In the genomic region with DNA sequence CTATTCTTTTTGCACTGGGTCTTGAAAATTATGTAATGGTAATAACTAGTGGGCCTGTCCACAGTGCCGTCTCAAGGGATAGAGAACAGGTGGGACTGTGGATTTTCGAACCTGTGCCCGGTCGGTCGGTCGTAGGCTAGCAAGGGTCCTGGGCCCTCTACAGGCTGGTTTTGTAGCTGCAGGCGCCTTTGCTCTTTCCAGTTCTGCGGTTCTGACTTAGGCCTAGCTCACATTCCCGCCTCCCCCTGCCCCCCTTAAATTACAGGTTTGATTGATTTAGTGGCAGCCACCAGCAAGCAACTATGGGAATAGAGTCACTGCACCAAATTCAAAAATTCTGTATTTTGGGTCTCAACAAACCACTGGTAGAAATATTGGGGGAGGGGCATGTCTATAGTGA, we compare ENCODE assay signal across 8 mouse cellular contexts. TPM values are rescaled to one million over a fixed set of nuclear protein-coding genes. Genes with fewer than 3 reads are reported as not detected.
DNase-seq lines count a peak whose midpoint lies in the region; ATAC-seq and TF ChIP-seq lines count a peak whose summit lies in the region.

No protein-coding gene starts in this region.

- H3K27ac ChIP-seq in forebrain, embryonic 13.5 days = no peak overlapping the region
- H3K27ac ChIP-seq in hindbrain, postnatal 0 days = peak overlapping the region; percentile 83
- H3K27ac ChIP-seq in limb, embryonic 11.5 days (replicated peaks; ENCODE audit: low read depth, low read length) = no peak overlapping the region
- H3K27ac ChIP-seq in stomach, embryonic 15.5 days = no peak overlapping the region

- peak; percentile 55 to 64 for DNase-seq in right cerebral cortex, adult 2 months (ENCODE audit: low spot score in 2 of 2)
- no peak for DNase-seq in right cerebral cortex, postnatal 36 days (ENCODE audit: low spot score in 2 of 2)
- peak; percentile 42 for DNase-seq in brain, embryonic 14.5 days (ENCODE audit: low read depth)
- peak; percentile 70 for DNase-seq in hindbrain, postnatal 0 days (ENCODE audit: low spot score)
- peak; percentile 62 for DNase-seq in limb, embryonic 11.5 days (ENCODE audit: low spot score)
- peak; percentile 45 for DNase-seq in mesoderm, embryonic 11.5 days (ENCODE audit: low read depth, low spot score)

- peaks cover 15% of the 10 kb centered on the region; the same call in 1 of the 2 replicates for H3K4me1 ChIP-seq in forebrain, embryonic 13.5 days
- H3K4me1 ChIP-seq in hindbrain, postnatal 0 days (ENCODE audit: insufficient read depth, low read length) = peaks cover 11% of the 10 kb centered on the region; the same call in 1 of the 2 replicates
- peaks cover 7% of the 10 kb centered on the region for H3K4me1 ChIP-seq in limb, embryonic 11.5 days (ENCODE audit: control insufficient read depth, insufficient read depth, low read length)
- H3K4me1 ChIP-seq in stomach, embryonic 15.5 days = peaks cover 17% of the 10 kb centered on the region

- peaks cover 48% of the 10 kb centered on the region for H3K27me3 ChIP-seq in forebrain, embryonic 13.5 days
- H3K27me3 ChIP-seq in hindbrain, postnatal 0 days (ENCODE audit: insufficient read depth, low read length) = no peaks in the 10 kb centered on the region
- H3K27me3 ChIP-seq in limb, embryonic 11.5 days (ENCODE audit: control insufficient read depth, insufficient read depth, low read length) = peaks cover 33% of the 10 kb centered on the region
- peaks cover 12% of the 10 kb centered on the region; the same call in 1 of the 2 replicates for H3K27me3 ChIP-seq in stomach, embryonic 15.5 days (replicated peaks)

- H3K9me3 ChIP-seq in forebrain, embryonic 13.5 days (replicated peaks) = no peaks in the 10 kb centered on the region
- no peaks in the 10 kb centered on the region for H3K9me3 ChIP-seq in hindbrain, postnatal 0 days (ENCODE audit: low read length)
- no peaks in the 10 kb centered on the region for H3K9me3 ChIP-seq in limb, embryonic 11.5 days (ENCODE audit: control insufficient read depth, low read length)
- H3K9me3 ChIP-seq in stomach, embryonic 15.5 days = no peaks in the 10 kb centered on the region

- peak overlapping the region; percentile 70 for H3K4me3 ChIP-seq in forebrain, embryonic 13.5 days
- peak overlapping the region; percentile 67 for H3K4me3 ChIP-seq in hindbrain, postnatal 0 days (ENCODE audit: low read length)
- peak overlapping the region; percentile 63; the same call in 1 of the 2 replicates for H3K4me3 ChIP-seq in limb, embryonic 11.5 days (ENCODE audit: low read depth, low read length)
- H3K4me3 ChIP-seq in stomach, embryonic 15.5 days (replicated peaks) = peak overlapping the region; percentile 67

- ATAC-seq in forebrain, embryonic 13.5 days = peak; percentile 54
- peak; percentile 57 for ATAC-seq in hindbrain, postnatal 0 days
- peak; percentile 35; the same call in 1 of the 2 replicates for ATAC-seq in limb, embryonic 11.5 days (ENCODE audit: insufficient number of reproducible peaks, low FRiP score, low TSS enrichment, low read depth)
- peak; percentile 25; the same call in 1 of the 2 replicates for ATAC-seq in stomach, embryonic 15.5 days (ENCODE audit: insufficient read depth, low FRiP score, low read depth)

- H3K4me2 ChIP-seq in forebrain, embryonic 13.5 days = peak overlapping the region; percentile 98
- H3K4me2 ChIP-seq in hindbrain, postnatal 0 days (ENCODE audit: low read depth, low read length) = peak overlapping the region; percentile 96
- peak overlapping the region; percentile 94 for H3K4me2 ChIP-seq in limb, embryonic 11.5 days (ENCODE audit: low read depth, severe bottlenecking)
- peak overlapping the region; percentile 98 for H3K4me2 ChIP-seq in stomach, embryonic 15.5 days

- no peaks in the 10 kb centered on the region for H3K36me3 ChIP-seq in forebrain, embryonic 13.5 days (ENCODE audit: poor library complexity, severe bottlenecking)
- H3K36me3 ChIP-seq in hindbrain, postnatal 0 days (ENCODE audit: insufficient read depth, low read length) = no peaks in the 10 kb centered on the region
- no peaks in the 10 kb centered on the region for H3K36me3 ChIP-seq in limb, embryonic 11.5 days (ENCODE audit: control insufficient read depth, insufficient read depth, low read length)
- no peaks in the 10 kb centered on the region for H3K36me3 ChIP-seq in stomach, embryonic 15.5 days

- H3K9ac ChIP-seq in forebrain, embryonic 13.5 days = no peak overlapping the region
- H3K9ac ChIP-seq in hindbrain, postnatal 0 days (replicated peaks; ENCODE audit: low read length) = peak overlapping the region; percentile 92
- H3K9ac ChIP-seq in limb, embryonic 11.5 days (ENCODE audit: low read length) = no peak overlapping the region
- no peak overlapping the region for H3K9ac ChIP-seq in stomach, embryonic 15.5 days

- WGBS in forebrain, embryonic 13.5 days = 8% methylated on average over 9 of the region's 9 CpGs
- WGBS in hindbrain, postnatal 0 days = 6% methylated on average over 9 of the region's 9 CpGs
- 3% methylated on average over 9 of the region's 9 CpGs for WGBS in limb, embryonic 11.5 days
- WGBS in stomach, embryonic 15.5 days = 8% methylated on average over 9 of the region's 9 CpGs

- no peak for TF ChIP-seq POLR2A in brain, embryonic 14.5 days (IDR thresholded peaks at IDR 0.05; ENCODE audit: borderline replicate concordance, extremely low read depth, insufficient read depth, insufficient read length, poor library complexity, severe bottlenecking)

- TF ChIP-seq CTCF in brain, embryonic 14.5 days (IDR thresholded peaks at IDR 0.05; ENCODE audit: borderline replicate concordance, extremely low read depth, insufficient read depth, insufficient read length) = peak; percentile 65
- peak; percentile 67 for TF ChIP-seq CTCF in hindbrain, postnatal 0 days (IDR thresholded peaks at IDR 0.05; ENCODE audit: low read depth)

RNA-seq across cellular contexts. Expression of a gene that starts 0.9 kb away (rescaled TPM):
- polyA plus RNA-seq in brain, embryonic 14.5 days (2012; rRNA removed) = 1.9 and 3.3 TPM in 2 replicates
- 0.98 and 1.1 TPM in 2 replicates for polyA plus RNA-seq in forebrain, embryonic 13.5 days (2015; fragmentation: Nextera tagmentation; extraction: Ambion mirVana)
- total RNA-seq in hindbrain, postnatal 0 days (2014; rRNA removed) = 12.9 and 41.5 TPM in 2 replicates
- polyA plus RNA-seq in hindbrain, postnatal 0 days (2015; fragmentation: Nextera tagmentation; extraction: Ambion mirVana) = 8.1 and 8.3 TPM in 2 replicates
- polyA plus RNA-seq in limb, embryonic 11.5 days (2014; fragmentation: Nextera tagmentation; extraction: Ambion mirVana) = 1.2 and 1.4 TPM in 2 replicates
- 4.5 and 5.7 TPM in 2 replicates for polyA plus RNA-seq in stomach, embryonic 15.5 days (2015; fragmentation: Nextera tagmentation; extraction: Ambion mirVana)

RNA-seq across cellular contexts. Expression of a gene that starts 33.5 kb away (rescaled TPM):
- 1.2 and 1.8 TPM in 2 replicates for polyA plus RNA-seq in brain, embryonic 14.5 days (2012; rRNA removed)
- 0.21 and 0.39 TPM in 2 replicates for polyA plus RNA-seq in forebrain, embryonic 13.5 days (2015; fragmentation: Nextera tagmentation; extraction: Ambion mirVana)
- total RNA-seq in hindbrain, postnatal 0 days (2014; rRNA removed) = 0.75 and 1.5 TPM in 2 replicates
- 1.2 TPM in 2 replicates for polyA plus RNA-seq in hindbrain, postnatal 0 days (2015; fragmentation: Nextera tagmentation; extraction: Ambion mirVana)
- polyA plus RNA-seq in limb, embryonic 11.5 days (2014; fragmentation: Nextera tagmentation; extraction: Ambion mirVana) = 1.0 and 1.5 TPM in 2 replicates
- 6.4 and 7.1 TPM in 2 replicates for polyA plus RNA-seq in stomach, embryonic 15.5 days (2015; fragmentation: Nextera tagmentation; extraction: Ambion mirVana)

Comparison
In these comparisons a context has a peak if more than half of its experiments do, and no peak if none do; other contexts are left out.
1. DNase-seq: peak in right cerebral cortex, adult 2 months (2 of 2), brain, embryonic 14.5 days (single experiment), hindbrain, postnatal 0 days (single experiment), limb, embryonic 11.5 days (single experiment) and mesoderm, embryonic 11.5 days (single experiment); none in right cerebral cortex, postnatal 36 days (0 of 2).
2. Peak in every context shown above with its lines, with median percentiles within 50 percentile points of each other: ATAC-seq, H3K4me2 ChIP-seq and H3K4me3 ChIP-seq.